Comparison of ENCODE assay signal across 1 mouse cellular context in genomic region chr11:88953582-88953981, GRCm38 (mm10).
TF ChIP-seq lines count a peak whose summit lies in the region.

No protein-coding gene starts in this region.

TF ChIP-seq in myocyte, 11 proteins besides CTCF, POLR2A, EP300 and RAD21:
- no peak for TF ChIP-seq POLR2AphosphoS2 (IDR thresholded peaks at IDR 0.05; ENCODE audit: insufficient read length, low read depth)
- no peak for TF ChIP-seq CEBPB (IDR thresholded peaks at IDR 0.05; ENCODE audit: insufficient read depth, poor library complexity, severe bottlenecking)
- no peak for TF ChIP-seq TCF3 (IDR thresholded peaks at IDR 0.05; ENCODE audit: insufficient read length, low read depth)
- TF ChIP-seq USF1 (IDR thresholded peaks at IDR 0.05; ENCODE audit: low read depth): no peak
- no peak for TF ChIP-seq REST (IDR thresholded peaks at IDR 0.05; ENCODE audit: insufficient read depth, insufficient read length)
